Mouse (Mus musculus): ENCODE measurements around the gene Gata5. TPM values are rescaled to one million over a fixed set of nuclear protein-coding genes. Genes with fewer than 3 reads are reported as not detected.
A peak's percentile ranks its signal among the peaks of the same experiment; 100 is the strongest.

The Gata5 gene
- polyA plus RNA-seq, 1 experiment from 2014 or later: 3.9 TPM

DNA sequence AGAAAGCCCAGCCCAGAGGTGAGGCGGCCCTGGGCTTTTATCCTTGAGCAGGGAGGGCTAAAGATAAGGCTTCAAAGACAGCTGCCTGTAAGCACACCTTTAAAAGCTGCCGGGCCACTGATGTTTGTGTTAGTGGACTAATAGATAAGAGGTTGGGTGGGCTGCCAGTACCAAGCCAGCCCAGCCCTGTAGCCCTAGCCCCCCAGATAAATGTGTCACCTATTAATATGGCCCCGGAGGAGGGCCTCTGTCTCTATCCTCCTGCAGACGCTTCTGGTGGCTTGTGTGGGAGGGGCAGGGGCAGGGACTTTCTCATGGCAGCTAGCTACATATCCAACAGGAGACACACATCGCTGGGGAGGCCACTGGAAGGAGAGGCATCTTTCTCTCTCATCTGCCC is 33.7 kb downstream of the Gata5 start:
- WGBS: 39% methylated on average over 5 of the region's 5 CpGs
- no peak for ATAC-seq (ENCODE audit: low FRiP score, low TSS enrichment)
- Histone ChIP-seq H3K27me3 (ENCODE audit: insufficient read depth, low read length) (no peaks in the 10 kb centered on the region), H3K9me3 (ENCODE audit: low read length) (no peaks in the 10 kb centered on the region), H3K27ac (ENCODE audit: low read length) (no peak overlapping the region), H3K36me3 (ENCODE audit: insufficient read depth, low read length) (no peaks in the 10 kb centered on the region), H3K4me1 (ENCODE audit: insufficient read depth, low read length) (no peaks in the 10 kb centered on the region), H3K4me2 (replicated peaks; ENCODE audit: low read depth, low read length) (no peak overlapping the region), H3K9ac (replicated peaks; ENCODE audit: low read length) (no peak overlapping the region), H3K4me3 (ENCODE audit: low read length) (no peak overlapping the region)

DNA sequence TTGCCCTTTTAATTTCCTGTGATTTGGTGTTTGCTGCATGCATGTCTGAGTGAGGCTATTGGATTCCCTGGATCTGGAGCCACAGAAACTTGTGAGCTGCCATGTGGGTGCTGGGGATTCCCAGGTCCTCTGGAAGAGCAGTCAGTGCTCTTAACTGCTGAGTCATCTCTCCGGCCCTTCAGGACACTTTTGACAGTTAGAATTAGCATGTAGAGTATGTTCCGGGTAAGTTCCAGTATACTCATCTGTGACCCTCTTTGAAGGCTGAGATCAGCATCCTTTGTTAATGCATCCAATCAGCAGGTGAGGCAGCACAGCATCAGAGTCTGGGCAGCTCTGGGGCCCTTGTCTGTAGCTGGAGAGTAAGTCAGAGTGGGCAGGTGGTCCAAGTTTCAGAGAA is 34.2 kb downstream of the Gata5 start:
- no peaks in the 10 kb centered on the region for H3K9me3 ChIP-seq (ENCODE audit: low read length)
- no peak overlapping the region for H3K4me2 ChIP-seq (replicated peaks; ENCODE audit: low read depth, low read length)
- no peaks in the 10 kb centered on the region for H3K4me1 ChIP-seq (ENCODE audit: insufficient read depth, low read length)
- no peak overlapping the region for H3K4me3 ChIP-seq (ENCODE audit: low read length)
- 72% methylated on average over 2 of the region's 2 CpGs for WGBS
- no peak for ATAC-seq (ENCODE audit: low FRiP score, low TSS enrichment)
- H3K9ac ChIP-seq (replicated peaks; ENCODE audit: low read length): no peak overlapping the region
- no peaks in the 10 kb centered on the region for H3K27me3 ChIP-seq (ENCODE audit: insufficient read depth, low read length)
- H3K27ac ChIP-seq (ENCODE audit: low read length): no peak overlapping the region
- no peaks in the 10 kb centered on the region for H3K36me3 ChIP-seq (ENCODE audit: insufficient read depth, low read length)

DNA sequence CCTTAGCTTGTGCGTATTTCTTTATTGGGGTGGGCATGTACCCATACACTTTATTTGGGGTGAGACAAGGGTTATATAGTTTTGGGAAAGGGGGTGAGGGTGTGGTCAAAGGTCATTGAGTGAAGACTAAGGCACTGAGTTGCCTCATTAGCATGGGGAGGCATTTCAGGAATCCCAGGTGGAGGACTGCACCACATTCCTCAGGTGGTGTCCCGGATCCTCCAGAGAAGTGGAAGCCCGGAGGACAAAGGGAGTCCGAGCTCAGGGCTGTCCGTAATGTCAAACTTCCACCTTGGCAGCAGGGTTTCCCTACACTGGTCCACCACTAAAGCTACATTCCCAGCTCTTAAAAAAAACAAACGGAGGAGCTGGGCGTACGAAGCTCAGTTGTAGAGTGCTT is 41.6 kb downstream of the Gata5 start:
- no peaks in the 10 kb centered on the region for H3K9me3 ChIP-seq (ENCODE audit: low read length)
- no peak for ATAC-seq (ENCODE audit: low FRiP score, low TSS enrichment)
- 67% methylated on average over 8 of the region's 8 CpGs for WGBS
- no peak overlapping the region for H3K27ac ChIP-seq (ENCODE audit: low read length)
- no peak overlapping the region for H3K4me2 ChIP-seq (replicated peaks; ENCODE audit: low read depth, low read length)
- no peaks in the 10 kb centered on the region for H3K4me1 ChIP-seq (ENCODE audit: insufficient read depth, low read length)
- H3K4me3 ChIP-seq (ENCODE audit: low read length): no peak overlapping the region
- no peak overlapping the region for H3K9ac ChIP-seq (replicated peaks; ENCODE audit: low read length)
- H3K27me3 ChIP-seq (ENCODE audit: insufficient read depth, low read length): no peaks in the 10 kb centered on the region
- no peaks in the 10 kb centered on the region for H3K36me3 ChIP-seq (ENCODE audit: insufficient read depth, low read length)

DNA sequence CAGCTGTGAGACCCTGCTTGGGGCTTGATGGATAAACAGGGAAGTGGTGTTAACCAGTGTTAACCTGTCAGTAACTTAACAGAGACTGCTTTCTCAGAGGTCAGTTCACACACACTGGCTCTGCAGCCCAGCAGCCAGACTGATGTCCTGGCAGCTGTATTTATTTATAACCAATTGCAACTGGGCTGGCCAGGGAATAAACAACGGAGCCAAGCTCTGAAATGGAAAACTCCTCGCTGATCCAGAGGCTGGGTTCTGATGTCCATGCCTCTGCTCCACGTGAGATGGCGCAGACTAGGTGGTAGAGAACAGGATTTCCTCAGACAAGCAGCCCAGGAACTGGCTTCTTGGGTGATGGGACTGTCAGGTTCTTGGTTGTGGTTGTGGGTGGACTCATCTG is 42.5 kb downstream of the Gata5 start:
- H3K27ac ChIP-seq (ENCODE audit: low read length): no peak overlapping the region
- no peaks in the 10 kb centered on the region for H3K36me3 ChIP-seq (ENCODE audit: insufficient read depth, low read length)
- H3K4me2 ChIP-seq (replicated peaks; ENCODE audit: low read depth, low read length): no peak overlapping the region
- 72% methylated on average over 4 of the region's 4 CpGs for WGBS
- no peaks in the 10 kb centered on the region for H3K27me3 ChIP-seq (ENCODE audit: insufficient read depth, low read length)
- H3K9me3 ChIP-seq (ENCODE audit: low read length): no peaks in the 10 kb centered on the region
- no peak overlapping the region for H3K4me3 ChIP-seq (ENCODE audit: low read length)
- no peak overlapping the region for H3K9ac ChIP-seq (replicated peaks; ENCODE audit: low read length)
- no peaks in the 10 kb centered on the region for H3K4me1 ChIP-seq (ENCODE audit: insufficient read depth, low read length)
- no peak for ATAC-seq (ENCODE audit: low FRiP score, low TSS enrichment)

DNA sequence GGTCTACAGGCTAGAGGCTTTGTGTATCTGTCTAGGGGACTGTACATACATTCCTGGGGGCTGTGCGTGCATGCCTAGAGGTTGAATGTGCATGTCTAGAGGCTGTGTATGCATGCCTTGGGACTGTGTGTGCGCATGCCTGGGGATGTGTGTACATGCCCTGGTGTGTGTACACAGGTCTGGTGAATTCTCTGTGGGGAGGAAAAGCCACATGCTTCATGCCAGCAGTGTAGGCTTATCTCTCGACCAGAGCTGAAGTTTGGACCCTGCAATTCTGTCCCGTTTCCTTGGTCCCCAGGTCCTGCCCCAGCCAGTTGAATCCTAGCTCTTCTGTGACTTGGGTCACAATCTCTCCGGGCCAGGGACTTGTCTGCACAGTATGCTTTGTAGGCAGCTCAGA is 42.9 kb downstream of the Gata5 start:
- Histone ChIP-seq H3K9me3 (ENCODE audit: low read length) (no peaks in the 10 kb centered on the region), H3K4me1 (ENCODE audit: insufficient read depth, low read length) (no peaks in the 10 kb centered on the region), H3K27me3 (ENCODE audit: insufficient read depth, low read length) (no peaks in the 10 kb centered on the region), H3K36me3 (ENCODE audit: insufficient read depth, low read length) (no peaks in the 10 kb centered on the region), H3K4me3 (ENCODE audit: low read length) (no peak overlapping the region), H3K27ac (ENCODE audit: low read length) (no peak overlapping the region), H3K4me2 (replicated peaks; ENCODE audit: low read depth, low read length) (no peak overlapping the region), H3K9ac (replicated peaks; ENCODE audit: low read length) (no peak overlapping the region)
- no peak for ATAC-seq (ENCODE audit: low FRiP score, low TSS enrichment)
- 78% methylated on average over 5 of the region's 5 CpGs for WGBS

DNA sequence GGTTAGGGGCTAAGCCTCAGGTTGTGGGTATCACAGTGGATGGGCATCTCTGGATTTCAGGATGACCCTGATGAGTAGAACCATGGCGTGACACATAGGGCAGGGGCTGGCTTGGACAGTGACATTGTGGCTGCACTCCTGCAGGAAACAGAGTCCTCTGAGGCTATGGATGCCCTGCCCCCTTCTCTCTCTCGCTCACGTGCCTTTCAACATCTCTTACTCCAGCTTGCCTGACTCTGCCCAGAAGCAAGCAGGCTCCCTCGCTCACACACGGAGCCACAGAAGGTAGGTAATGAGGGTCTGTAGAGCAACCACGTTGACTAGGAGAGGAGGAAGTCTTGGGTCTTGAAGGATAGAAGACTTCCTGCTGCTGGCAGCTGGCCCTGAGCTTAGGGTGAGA is 44.0 kb downstream of the Gata5 start:
- Histone ChIP-seq H3K4me1 (ENCODE audit: insufficient read depth, low read length) (no peaks in the 10 kb centered on the region), H3K4me2 (replicated peaks; ENCODE audit: low read depth, low read length) (no peak overlapping the region), H3K4me3 (ENCODE audit: low read length) (no peak overlapping the region), H3K36me3 (ENCODE audit: insufficient read depth, low read length) (no peaks in the 10 kb centered on the region), H3K27me3 (ENCODE audit: insufficient read depth, low read length) (no peaks in the 10 kb centered on the region), H3K9ac (replicated peaks; ENCODE audit: low read length) (no peak overlapping the region), H3K27ac (ENCODE audit: low read length) (peak overlapping the region; percentile 87; the same call in 1 of the 2 replicates), H3K9me3 (ENCODE audit: low read length) (no peaks in the 10 kb centered on the region)
- WGBS: 53% methylated on average over 6 of the region's 6 CpGs
- no peak for ATAC-seq (ENCODE audit: low FRiP score, low TSS enrichment)

DNA sequence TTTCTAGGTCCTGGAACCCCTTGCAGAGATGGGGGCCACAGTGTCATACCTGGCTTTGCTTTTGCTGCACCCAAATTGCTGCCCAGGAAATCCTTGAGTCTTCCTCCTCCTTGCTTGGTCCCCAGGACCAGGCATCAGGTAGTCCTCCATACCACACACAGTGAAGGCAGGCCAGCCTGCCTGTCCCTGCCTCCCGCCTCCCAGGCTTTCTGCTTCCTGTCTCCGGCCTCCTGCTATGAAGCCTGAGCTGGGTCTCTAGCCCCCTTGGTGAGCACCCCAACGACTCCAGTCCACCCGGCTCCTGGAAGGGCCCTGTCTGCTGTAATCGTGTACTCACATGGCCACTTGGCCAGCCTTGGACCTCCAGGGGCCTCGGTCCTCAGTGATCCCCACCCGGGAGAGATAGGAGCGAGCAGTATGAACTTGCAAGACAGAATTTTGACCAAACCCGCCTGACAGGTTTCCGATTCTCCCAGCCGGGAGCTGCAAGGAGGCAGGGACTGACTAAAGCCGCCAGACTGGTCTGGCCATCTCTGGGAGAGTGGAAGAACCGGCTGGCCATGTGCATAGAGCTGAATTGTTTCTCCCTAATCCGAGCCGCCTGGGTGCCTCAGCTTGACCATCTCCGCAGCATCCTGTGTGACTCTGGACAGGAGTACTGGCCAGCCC is 44.9 kb downstream of the Gata5 start, which contains the start of gene Rbbp8nl:
Gene Rbbp8nl (minus strand): TSS at position 440 of the 669 bp plus-strand sequence.
- ATAC-seq (ENCODE audit: low FRiP score, low TSS enrichment): peak; percentile 86
- Histone ChIP-seq H3K4me3 (ENCODE audit: low read length) (no peak within 1 kb of the TSS), H3K27me3 (ENCODE audit: insufficient read depth, low read length) (no peaks in the 10 kb centered on the region), H3K36me3 (ENCODE audit: insufficient read depth, low read length) (no peaks in the 10 kb centered on the region), H3K9me3 (ENCODE audit: low read length) (no peaks in the 10 kb centered on the region), H3K4me1 (ENCODE audit: insufficient read depth, low read length) (no peaks in the 10 kb centered on the region), H3K9ac (replicated peaks; ENCODE audit: low read length) (no peak within 1 kb of the TSS), H3K27ac (ENCODE audit: low read length) (peak within 1 kb of the TSS; percentile 87), H3K4me2 (replicated peaks; ENCODE audit: low read depth, low read length) (peak within 1 kb of the TSS; percentile 14; the same call in 1 of the 2 replicates)
- 49% methylated on average over 16 of the region's 16 CpGs for WGBS

DNA sequence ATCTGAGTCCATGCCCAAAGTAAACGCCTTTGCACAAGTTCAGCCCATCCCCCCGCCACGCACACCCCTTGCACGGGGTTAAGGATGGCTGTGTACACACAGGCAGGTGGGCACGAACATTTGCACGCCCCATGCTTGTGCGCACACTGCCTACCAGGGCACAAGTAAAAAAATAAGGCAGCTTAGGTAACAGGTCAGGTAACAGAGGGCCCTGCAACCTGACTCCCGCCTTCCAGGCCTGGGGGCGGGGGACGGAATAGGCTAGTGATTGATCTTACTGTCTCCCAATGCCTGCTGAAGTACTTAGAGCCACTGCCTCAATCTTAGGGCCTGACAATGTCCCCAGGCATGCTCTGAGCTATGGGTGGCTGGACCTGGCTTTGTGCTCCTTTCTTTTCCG is 45.5 kb downstream of the Gata5 start:
- peak overlapping the region; percentile 87 for H3K27ac ChIP-seq (ENCODE audit: low read length)
- WGBS: 34% methylated on average over 11 of the region's 11 CpGs
- H3K9me3 ChIP-seq (ENCODE audit: low read length): no peaks in the 10 kb centered on the region
- H3K9ac ChIP-seq (replicated peaks; ENCODE audit: low read length): no peak overlapping the region
- H3K27me3 ChIP-seq (ENCODE audit: insufficient read depth, low read length): no peaks in the 10 kb centered on the region
- H3K4me1 ChIP-seq (ENCODE audit: insufficient read depth, low read length): no peaks in the 10 kb centered on the region
- no peak overlapping the region for H3K4me3 ChIP-seq (ENCODE audit: low read length)
- ATAC-seq (ENCODE audit: low FRiP score, low TSS enrichment): peak; percentile 60; the same call in 1 of the 2 replicates
- peak overlapping the region; percentile 14; the same call in 1 of the 2 replicates for H3K4me2 ChIP-seq (replicated peaks; ENCODE audit: low read depth, low read length)
- H3K36me3 ChIP-seq (ENCODE audit: insufficient read depth, low read length): no peaks in the 10 kb centered on the region

DNA sequence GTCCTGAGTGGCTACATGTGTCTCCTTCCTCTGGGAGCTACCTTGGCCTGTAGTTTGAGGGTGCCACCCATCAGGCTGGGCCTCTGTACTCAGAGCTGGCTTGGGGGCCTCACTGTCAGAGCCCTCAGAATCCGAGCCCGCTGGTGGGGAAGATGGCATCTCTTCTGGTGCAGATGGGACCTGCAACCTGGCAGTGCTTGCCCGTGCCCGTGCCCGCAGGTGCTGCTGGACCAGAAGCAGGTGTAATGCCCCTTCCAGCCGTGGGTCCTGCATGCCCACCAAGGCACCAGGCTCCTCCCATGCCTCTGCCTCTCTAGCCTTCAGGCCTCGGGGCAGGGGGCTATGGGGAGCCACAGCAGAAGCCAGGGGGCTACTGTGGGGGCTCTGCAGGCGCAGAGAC is 55.2 kb downstream of the Gata5 start:
- H3K9me3 ChIP-seq (ENCODE audit: low read length): no peaks in the 10 kb centered on the region
- no peak overlapping the region for H3K9ac ChIP-seq (replicated peaks; ENCODE audit: low read length)
- no peak for ATAC-seq (ENCODE audit: low FRiP score, low TSS enrichment)
- no peak overlapping the region for H3K27ac ChIP-seq (ENCODE audit: low read length)
- H3K4me1 ChIP-seq (ENCODE audit: insufficient read depth, low read length): peaks cover 15% of the 10 kb centered on the region
- WGBS: 89% methylated on average over 8 of the region's 8 CpGs
- no peak overlapping the region for H3K4me3 ChIP-seq (ENCODE audit: low read length)
- H3K27me3 ChIP-seq (ENCODE audit: insufficient read depth, low read length): no peaks in the 10 kb centered on the region
- no peaks in the 10 kb centered on the region for H3K36me3 ChIP-seq (ENCODE audit: insufficient read depth, low read length)
- H3K4me2 ChIP-seq (replicated peaks; ENCODE audit: low read depth, low read length): no peak overlapping the region

DNA sequence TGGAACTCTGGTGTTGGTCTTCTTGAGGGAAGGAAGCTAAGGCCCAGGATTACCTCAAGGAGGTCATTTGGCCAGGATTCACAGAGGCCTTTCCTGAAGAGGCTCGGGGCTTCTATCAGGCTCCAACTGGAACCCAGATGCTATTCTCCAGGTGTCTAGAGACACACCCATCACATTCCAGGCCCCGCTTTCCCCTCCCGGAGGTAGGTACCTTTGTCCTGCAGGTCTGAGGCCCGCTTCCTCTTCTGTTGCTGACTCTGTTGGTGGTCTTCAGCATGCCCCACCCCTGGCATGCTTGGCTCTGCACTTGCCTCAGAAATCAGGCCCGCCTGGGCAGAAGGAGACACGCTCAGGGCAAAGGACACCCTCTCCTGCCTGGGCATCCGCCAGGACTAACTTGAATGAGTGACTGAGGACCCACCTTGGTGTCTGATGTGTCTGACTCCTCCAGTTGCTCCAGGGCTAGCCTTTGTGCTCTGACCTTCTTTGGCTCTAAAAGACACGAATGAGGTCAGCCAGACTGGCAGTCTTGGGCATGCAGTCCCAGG is 56.7 kb downstream of the Gata5 start:
- WGBS: 72% methylated on average over 8 of the region's 8 CpGs
- Histone ChIP-seq H3K36me3 (ENCODE audit: insufficient read depth, low read length) (no peaks in the 10 kb centered on the region), H3K9me3 (ENCODE audit: low read length) (no peaks in the 10 kb centered on the region), H3K4me1 (ENCODE audit: insufficient read depth, low read length) (peaks cover 20% of the 10 kb centered on the region), H3K27me3 (ENCODE audit: insufficient read depth, low read length) (no peaks in the 10 kb centered on the region), H3K4me3 (ENCODE audit: low read length) (no peak overlapping the region), H3K9ac (replicated peaks; ENCODE audit: low read length) (no peak overlapping the region), H3K27ac (ENCODE audit: low read length) (no peak overlapping the region), H3K4me2 (replicated peaks; ENCODE audit: low read depth, low read length) (no peak overlapping the region)
- ATAC-seq (ENCODE audit: low FRiP score, low TSS enrichment): no peak
